Mouse (Mus musculus) neutrophil, adult 5-6 weeks (primary cell): ENCODE data around the gene 9130023H24Rik. TPM values are rescaled to one million over a fixed set of nuclear protein-coding genes. Genes with fewer than 3 reads are reported as not detected.
A peak's percentile ranks its signal among the peaks of the same experiment; 100 is the strongest.

Experiments
- ATAC-seq: fragments of 151-379, 151-347 bp; 2 replicates; pipeline ENCODE4 v1.8.0; 2017; ENCODE audit warnings: mild to moderate bottlenecking, moderate TSS enrichment; ENCODE audit not compliant: insufficient number of reproducible peaks, poor library complexity, low FRiP score, severe bottlenecking; ENCODE audit errors: extremely low read depth
- total RNA-seq: library from RNA; stranded (forward); fragments of 200-1000 nt; gene quantifications from 2 replicates; pipeline ENCODE4 v1.2.3, GENCODE M21; 2017

The 9130023H24Rik gene
- total RNA-seq, 1 experiment from 2014 or later, result 5.2 TPM

DNA sequence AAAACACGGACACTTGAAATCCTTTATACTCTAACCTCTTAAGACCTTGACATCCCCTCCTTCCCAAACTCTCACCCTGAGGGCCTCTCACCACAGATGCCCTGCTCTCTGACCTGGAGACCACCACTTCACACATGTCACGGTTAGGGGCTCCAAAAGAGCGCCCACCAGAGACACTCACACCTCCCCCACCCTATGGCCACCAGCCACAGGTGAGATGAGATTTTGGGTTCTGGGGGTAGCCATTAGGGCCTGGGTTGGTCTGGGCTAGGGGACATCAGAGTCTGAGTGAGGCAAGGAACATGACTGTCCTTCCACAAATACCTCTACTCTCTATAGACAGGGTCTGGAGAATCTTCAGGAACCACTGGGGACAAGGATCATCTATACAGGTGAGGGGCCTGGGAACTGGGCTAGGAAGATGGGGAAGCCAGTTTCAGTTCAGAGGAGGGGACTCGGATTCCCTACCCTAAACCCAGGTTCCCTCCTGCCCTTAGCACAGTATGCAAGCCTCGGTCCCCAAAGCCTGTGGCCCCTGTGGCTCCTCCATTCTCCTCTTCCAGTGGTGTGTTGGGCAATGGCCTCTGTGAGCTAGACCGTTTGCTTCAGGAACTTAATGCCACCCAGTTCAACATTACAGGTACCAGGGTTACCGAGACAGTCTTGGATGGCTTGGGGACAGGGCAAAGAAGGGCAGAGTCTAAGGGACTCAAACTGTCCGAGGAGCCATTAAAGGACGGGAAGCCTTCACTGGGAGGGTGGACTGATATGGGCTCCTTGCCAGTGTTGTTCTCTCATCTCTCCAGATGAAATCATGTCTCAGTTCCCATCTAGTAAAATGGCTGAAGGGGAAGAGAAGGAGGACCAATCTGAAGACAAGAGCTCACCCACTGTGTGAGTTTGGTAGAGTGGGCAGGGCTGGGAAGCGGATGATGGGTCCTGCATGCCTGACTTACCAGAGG is 10.5 kb upstream of the 9130023H24Rik start:
- no peak for ATAC-seq

DNA sequence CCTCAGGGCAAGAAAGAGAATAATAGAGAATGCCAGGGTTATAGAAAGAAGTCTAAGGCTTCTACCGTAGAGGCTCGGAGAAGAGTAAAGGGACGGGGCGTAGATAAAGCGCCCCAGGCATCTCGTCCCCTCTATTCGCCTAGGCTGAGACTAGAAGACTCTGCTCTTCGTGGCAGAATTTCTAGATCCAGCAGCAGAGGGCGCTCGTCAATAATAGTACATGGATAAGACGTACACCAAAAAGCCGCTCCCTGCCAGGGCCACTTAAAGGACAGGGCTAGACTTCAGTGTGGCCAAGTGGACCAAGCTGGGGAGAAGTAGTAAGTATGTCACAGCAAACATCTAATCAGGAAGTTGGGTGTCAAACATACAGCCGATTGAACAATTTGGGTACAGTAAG is 9.6 kb upstream of the 9130023H24Rik start:
- ATAC-seq, result peak; percentile 55

GRCm38 (mm10) chr7:128246496-128247391 is 8.9 kb upstream of the 9130023H24Rik start, which contains the start of gene Tgfb1i1:
Tgfb1i1 (plus strand) TSS chr7:128246812.
- no peak for ATAC-seq

GRCm38 (mm10) chr7:128245547-128245946 is 7.7 kb upstream of the 9130023H24Rik start:
- no peak for ATAC-seq

DNA sequence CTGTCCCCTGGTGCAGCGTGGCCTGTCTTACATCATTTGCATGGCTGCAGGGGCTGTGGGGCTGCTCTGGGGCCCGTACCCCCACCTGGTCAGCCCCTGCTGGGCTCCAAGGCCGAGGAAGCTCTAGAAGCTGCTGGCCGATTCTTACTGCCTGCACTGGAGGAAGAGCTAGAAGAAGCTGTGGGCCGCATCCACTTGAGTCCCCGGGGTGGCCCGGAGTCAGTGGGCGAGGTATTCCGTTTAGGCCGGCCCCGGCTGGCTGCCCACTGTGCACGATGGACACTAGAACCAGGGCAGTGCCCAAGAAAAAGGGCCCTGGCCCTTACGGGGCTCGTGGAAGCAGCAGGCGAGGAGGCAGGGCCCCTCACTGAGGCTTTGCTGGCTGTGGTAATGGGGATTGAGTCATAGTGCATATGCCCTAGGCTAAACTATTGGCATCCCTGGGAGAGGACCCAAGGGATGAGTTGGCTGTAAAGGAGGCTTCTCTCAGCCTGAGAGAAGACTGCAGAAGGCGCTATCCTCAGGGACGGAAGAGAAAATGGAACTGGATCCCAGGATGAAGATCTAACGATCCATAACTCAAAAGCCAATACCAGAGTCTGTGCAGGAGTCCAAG is 6.7 kb upstream of the 9130023H24Rik start:
- no peak for ATAC-seq

DNA sequence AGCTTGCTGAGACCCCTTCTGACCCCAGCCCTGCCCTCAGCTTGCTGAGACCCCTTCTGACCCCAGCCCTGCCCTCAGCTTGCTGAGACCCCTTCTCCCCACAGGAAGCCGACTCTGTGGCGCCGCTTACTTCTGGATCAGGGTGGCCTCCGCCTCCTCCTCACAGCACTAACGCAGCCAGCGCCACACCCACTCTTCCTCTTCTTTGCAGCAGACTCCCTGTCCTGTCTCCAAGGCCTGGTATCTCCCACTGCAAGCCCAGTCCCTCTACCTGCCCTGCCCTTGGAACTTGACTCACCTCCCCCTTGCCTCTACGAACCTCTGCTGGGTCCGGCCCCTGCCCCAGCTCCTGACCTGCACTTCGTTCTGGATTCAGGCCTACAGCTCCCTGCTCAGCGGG is 6.1 kb upstream of the 9130023H24Rik start:
- no peak for ATAC-seq

- no peak for ATAC-seq
Measured at GRCm38 (mm10) chr7:128242331-128242730, 4.5 kb upstream of the 9130023H24Rik start.

DNA sequence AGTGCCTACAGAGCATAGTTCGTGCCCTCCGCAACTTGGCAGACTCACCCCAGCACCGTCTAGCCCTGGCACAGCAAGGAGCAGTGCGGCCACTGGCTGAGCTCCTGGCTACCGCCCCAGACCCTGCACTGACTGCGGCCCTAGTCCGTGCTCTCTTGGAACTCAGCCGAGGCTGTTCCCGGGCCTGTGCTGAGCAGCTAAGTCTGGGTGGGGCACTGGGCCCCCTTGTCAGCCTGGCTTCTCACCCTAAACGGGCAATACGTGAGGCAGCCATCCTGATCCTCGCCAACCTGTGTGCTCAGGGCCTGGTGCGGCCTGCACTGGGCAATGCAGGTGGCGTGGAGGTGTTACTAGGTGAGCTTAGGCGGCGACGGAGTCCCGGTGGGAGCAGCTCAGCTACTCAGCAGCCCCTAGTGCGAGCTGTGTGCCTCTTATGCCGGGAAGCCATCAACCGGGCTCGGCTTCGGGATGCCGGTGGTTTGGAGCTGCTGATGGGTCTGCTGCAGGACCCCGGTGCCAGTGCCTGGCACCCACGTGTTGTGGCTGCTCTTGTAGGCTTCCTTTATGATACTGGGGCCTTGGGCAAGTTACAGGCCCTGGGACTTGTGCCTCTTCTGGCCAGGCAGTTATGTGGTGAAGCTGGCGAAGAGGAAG is 2.4 kb upstream of the 9130023H24Rik start:
- no peak for ATAC-seq

- ATAC-seq, result no peak
Measured at GRCm38 (mm10) chr7:128238991-128239390, 1.2 kb upstream of the 9130023H24Rik start.

DNA sequence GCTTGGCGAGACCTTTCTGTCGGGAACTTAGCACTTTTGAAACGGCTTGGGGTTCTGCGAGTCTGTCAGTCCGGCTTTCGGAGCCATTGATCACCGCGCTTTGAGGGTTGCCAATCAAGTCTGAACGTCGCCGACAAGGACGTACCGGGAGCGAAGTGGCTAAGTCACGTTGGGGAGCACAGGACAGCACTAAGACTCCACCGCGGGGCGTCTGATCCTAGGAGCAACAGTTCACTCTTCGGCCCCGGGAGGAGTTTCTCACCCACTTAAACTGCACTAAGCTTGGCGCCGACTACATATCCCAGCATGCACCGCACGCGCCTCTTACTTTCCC is 271 bp downstream of the 9130023H24Rik start:
- ATAC-seq, result no peak

DNA sequence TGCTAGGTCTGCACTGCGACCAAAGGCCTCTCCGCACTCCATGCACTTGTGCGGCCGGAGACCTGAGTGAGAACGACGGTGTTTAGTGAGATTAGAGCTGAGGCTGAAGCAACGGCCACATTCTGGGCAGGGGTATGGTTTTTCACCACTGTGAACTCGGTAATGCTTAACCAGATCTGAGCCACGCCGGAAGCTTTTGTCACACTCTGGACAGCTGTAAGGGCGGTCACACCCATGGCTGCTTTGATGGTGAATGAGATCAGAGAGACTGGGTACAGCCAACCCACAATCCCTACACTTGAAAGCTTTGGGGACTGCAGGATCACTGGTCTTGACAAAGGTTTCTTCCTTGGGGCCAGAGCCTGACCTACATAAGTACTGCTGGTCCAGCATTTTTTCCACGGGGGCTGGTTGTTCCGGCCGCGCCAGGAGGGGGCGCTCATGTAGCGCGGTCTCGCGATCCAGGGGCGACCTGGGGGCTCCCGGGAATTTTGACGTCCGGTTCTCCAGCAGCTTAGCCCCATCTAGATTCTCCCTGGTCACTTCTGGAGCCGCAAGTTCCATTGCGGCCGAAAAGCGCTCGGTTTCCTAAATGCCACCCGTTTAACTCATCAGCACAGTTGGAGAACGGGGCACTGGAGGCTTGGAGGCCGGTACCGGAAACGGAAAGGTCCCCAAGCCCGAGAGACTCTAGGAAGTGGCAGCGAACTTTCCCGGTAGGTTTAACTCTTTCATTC is 807 bp downstream of the 9130023H24Rik start, which contains the start of gene Armc5:
TSS of gene Armc5 (plus strand) at position 487 of the 737 bp plus-strand sequence.
- ATAC-seq, result no peak

DNA sequence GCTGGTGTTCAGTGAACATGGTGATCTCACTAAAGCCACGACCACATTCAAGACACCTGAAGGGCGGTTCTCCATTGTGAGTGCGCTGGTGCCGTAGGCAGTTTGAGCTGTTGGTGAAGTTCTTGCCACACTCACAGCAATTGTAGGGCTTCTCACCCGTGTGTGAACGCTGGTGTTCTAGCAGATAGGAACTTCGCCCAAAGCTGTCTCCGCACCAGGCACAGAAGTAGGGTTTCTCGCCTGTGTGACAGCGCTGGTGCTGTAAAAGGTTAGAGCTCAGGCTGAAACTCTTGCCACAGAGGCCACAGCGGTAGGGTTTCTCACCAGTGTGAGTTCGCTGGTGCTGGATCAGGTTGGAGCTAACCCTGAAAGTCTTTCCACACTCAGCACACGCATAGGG is 1.4 kb downstream of the 9130023H24Rik start:
- ATAC-seq, result no peak

DNA sequence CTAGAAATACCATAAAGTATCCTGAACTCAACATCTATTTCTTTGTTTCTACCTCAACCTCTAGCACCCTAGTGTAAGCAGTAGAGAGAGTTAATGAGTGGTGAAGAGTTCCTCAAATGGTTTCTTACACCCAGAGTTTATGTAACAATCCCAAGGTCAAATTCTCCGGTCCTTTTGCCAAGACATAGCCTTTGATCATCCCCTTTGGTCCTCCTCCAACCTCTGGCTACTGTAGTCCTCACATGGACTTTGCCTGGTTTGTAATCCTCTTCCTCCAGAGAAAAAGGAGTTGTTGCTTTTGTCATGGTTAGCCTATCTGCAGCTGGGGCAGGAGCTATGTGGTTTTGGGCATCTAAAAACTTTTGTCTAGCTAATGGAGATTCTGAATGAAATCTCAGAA is 2.4 kb downstream of the 9130023H24Rik start:
- no peak for ATAC-seq

DNA sequence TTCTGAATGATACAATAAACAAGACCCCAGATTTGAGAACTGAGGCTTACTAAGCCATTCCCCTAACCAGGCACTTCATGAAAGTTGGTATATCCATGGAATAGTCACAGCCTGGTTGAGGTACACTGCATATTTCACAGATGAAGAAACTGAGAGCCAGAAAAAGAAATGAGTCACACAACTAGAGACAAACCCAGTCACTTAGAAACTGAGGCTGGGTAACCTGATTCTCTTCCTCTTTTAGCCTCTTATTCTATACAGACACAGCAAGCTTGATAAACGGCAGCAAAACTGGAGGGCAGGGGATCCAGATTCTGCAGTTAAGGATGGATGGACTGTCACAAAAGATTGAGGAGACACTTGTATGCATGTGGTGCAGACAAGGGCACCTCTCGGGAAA is 3.0 kb downstream of the 9130023H24Rik start:
- ATAC-seq, result no peak

GRCm38 (mm10) chr7:128231741-128232140 is 6.1 kb downstream of the 9130023H24Rik start:
- ATAC-seq, result no peak

DNA sequence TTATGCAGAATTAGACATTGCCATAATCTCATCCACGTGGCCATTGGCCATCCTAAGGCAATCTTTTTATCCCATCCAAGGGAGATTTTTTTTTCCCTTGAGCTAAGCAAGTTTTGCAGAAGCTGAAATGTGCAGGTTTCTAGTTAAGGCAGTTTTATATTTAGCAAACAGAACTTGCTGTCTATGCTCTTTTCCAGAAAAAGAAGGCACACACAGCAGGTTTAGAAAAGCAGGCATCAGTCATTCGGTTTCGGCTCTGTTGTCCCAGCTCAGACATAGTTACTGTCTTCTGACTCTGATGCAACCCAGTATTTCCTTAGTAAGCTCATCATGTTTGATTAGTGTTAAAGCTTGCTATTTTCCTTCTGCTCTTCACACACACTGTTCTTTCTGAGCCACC is 16.9 kb downstream of the 9130023H24Rik start:
- ATAC-seq, result no peak

- ATAC-seq, result no peak
Measured at GRCm38 (mm10) chr7:128219952-128220351, 17.9 kb downstream of the 9130023H24Rik start.

DNA sequence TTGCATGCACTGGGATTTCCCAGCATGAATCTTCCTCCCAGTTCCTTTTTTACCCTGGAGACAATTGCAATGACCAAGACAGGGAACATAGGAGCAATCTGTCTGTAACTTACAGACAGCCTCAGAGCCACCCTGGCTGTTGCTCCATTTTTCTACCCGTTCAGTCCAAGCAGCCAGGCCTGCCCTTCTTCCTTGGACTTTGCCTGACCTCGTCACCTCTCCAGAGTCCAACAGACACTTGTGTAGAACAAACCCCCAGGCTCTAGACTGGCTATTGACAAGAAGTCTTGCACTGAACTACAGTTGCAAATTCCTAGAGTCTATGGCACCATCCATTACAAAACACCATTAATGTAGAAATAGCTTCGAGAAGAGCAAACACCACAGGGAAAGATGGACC is 28.0 kb downstream of the 9130023H24Rik start:
- no peak for ATAC-seq
